Mouse (Mus musculus) cerebellum, postnatal 10 days (tissue): ENCODE results near the gene Rfc1.
"Not testable (repeated sequence)": the region's sequence is repeated elsewhere in the genome, so short reads cannot be mapped to it uniquely, and the experiment has no call there.

ENCODE experiments used
- DNase-seq, 2 experiments: peaks; one replicate each; pipeline ENCODE4 v3.0.0; 2021; ENCODE audit warnings: mixed read lengths in 2 of 2

The Rfc1 gene

DNA sequence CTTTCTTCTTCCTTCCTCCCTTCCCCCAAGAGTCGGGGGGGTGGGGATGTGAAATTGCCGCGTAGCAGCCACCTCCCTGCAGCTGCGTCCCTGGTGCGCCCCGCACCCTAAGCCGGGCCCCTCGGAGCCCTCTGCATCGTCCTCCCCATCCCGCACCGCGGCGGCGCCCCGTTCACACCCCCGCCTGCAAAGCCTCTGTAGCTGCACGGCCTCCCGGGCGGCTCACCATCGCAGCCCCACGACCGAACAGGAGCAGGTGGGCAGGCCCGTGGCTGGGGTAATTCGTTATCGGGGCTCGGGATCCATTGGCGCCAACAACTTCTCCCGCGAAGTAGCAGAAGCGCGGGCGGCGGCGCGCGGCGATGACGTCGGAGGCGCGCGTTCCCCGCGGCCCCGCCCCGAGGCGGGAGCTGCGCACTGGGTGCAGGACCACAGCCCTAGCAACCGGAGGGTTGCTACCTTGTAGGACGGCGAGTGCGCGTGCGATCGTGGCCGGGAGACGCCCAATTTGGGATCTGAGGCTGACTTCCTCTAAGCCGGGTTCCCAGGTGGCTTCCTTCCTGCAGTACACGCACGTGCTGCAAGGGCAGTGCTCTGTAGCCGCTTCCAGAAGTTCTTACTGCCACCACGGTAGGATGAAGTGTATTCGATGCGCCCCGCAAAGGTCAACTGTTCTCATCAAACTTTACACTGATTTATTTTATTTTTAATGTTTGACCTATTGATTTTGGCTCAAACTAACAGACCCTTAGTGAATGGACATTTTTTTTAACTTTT lies at the start of gene Rfc1:
TSS of gene Rfc1 (minus strand) at position 373 of the 777 bp plus-strand sequence.
- DNase-seq: peak; percentile 91 to 93

- no peak for DNase-seq
These were observed 39.3 kb upstream of the Rfc1 start for GRCm38 (mm10) chr5:65374746-65375145.

- no peak for DNase-seq
These were observed 36.1 kb upstream of the Rfc1 start for GRCm38 (mm10) chr5:65371551-65371950.

DNA sequence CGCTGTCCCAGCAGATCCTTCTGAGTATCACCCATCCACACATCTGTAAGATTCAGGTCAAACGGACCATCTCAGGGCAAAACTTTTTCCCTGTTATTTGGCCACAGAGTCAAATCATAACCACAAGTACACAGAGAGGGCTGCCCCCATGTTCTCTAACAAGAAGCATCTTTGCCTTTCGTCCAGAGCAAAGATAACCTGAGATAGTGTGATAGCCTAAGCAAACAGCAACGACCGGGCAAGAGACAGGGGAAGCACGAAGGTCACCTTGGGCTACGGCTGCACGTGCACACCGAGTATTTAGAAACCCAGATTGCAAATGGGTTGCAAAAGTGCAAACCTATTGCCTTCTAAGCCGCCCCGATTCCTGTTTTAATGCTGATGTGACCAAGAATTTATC lies 32.4 kb upstream of the Rfc1 start:
- DNase-seq: no peak

DNA sequence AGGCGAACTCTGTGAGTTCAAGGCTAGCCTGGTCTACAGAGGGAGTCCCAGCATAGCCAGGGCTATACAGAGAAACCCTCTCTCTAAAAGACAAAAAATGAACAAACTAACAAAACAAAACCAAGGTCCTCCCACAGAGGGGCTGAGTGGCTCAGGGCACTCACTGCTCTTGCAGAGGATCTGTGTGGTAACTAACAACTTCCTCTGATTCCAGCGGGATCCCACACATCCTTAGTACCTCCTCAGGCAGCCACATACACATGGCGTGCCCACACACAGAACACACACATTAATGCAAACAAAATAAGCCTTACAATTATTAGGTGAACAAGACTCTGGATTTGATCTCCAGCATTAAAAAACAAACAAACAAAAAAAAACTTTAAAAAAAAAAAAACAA lies 22.3 kb upstream of the Rfc1 start:
- DNase-seq: no peak

- DNase-seq: no peak
These were observed 21.4 kb upstream of the Rfc1 start for GRCm38 (mm10) chr5:65356851-65357250.

- no peak for DNase-seq
These were observed 19.5 kb upstream of the Rfc1 start for GRCm38 (mm10) chr5:65354985-65355384.

- no peak for DNase-seq
These were observed 18.6 kb upstream of the Rfc1 start for GRCm38 (mm10) chr5:65354097-65354496.

DNA sequence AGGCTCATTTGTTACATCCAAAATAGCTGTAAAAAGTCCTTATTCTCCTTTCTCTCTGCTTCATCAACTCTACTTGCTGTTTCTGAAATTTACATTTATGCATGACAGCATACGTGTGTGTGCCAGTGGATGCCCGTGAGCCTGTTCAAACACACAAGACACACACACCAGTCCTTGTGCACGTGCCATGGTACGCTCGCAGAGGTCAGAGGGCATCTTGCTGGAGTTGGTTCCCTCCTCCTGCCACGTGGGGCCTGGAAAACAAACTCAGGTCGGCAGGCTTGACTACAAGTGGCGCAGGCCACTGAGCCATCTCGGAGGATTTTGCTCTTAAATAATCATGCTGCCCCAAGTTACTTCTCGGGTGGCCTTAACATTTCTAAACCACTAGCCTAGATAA lies 15.0 kb upstream of the Rfc1 start:
- no peak for DNase-seq

GRCm38 (mm10) chr5:65348168-65348567 lies 12.7 kb upstream of the Rfc1 start, which contains the start of gene Klb:
Gene Klb (plus strand): TSS chr5:65348314.
- DNase-seq: no peak

DNA sequence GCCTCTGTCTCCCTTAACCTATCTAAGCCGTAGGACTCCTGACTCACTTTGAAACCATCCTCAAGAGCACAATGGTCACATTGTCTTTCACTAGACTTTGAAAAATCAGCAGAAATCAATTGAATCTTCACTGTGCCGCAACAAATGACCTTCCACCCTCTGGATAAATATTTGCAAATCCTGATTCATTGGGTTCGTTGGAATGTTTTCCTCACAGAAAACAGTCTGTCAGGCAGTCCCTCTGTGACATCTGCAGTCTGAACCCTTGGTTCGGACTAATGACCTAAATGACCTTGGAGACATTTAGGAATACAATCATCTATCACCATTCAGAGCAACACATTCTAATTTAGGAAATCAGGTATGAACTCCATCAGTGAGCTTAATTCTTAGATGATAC lies 4.7 kb upstream of the Rfc1 start:
- DNase-seq: no peak

DNA sequence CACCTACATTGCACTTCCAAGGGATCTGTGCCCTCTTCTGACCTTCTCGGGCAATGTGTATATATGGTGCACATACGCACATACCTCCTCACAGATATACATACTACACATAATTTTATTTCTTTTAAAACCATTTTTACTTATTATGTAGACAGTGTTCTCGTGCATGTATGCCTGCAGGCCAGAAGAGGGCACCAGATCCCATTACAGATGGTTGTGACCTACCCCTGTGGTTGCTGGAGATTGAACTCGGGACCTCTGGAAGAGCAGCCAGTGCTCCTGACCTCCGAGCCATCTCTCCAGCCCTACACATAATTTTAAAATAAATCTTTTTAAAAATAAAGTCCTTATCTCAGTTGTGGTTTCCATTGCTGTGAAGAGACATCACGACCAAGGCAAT lies 2.9 kb upstream of the Rfc1 start:
- no peak for DNase-seq

DNA sequence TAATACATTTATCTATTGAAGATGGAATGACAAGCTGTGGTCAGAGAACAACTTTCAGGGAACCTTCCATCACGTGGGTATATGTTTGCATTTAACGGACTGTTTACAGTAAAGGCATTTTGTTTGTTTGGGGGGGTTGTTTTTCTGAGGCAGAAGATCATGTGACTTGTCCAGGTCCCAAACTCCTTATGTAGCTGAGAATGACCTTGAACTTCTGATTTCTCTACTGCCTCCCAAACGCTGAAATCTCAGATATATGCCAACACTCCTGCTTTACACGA lies 545 bp upstream of the Rfc1 start:
- no peak for DNase-seq

DNA sequence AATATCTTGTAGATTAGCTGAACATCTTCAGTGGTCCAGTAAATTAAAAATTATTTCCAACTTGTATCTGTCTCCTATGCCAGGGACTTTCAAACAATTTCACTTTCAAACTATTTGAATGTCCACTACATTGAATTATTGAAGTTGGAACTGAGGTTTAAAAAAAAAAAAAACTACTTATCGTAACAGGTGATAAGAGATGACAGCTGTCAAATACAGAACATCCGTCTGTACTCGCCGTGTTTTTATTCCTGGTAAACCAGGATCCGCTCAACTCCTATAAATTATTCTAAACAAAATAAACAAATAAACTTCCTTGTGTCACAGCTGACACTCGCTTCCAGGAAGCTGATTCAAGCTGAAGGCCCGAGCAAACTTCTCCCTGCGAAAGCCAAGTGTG lies 682 bp downstream of the Rfc1 start:
- DNase-seq: no peak

- DNase-seq: no peak
These were observed 5.5 kb downstream of the Rfc1 start for GRCm38 (mm10) chr5:65329971-65330370.

GRCm38 (mm10) chr5:65326212-65326611 lies 9.3 kb downstream of the Rfc1 start:
- no peak for DNase-seq

GRCm38 (mm10) chr5:65324758-65325355 lies 10.6 kb downstream of the Rfc1 start:
- no peak for DNase-seq

DNA sequence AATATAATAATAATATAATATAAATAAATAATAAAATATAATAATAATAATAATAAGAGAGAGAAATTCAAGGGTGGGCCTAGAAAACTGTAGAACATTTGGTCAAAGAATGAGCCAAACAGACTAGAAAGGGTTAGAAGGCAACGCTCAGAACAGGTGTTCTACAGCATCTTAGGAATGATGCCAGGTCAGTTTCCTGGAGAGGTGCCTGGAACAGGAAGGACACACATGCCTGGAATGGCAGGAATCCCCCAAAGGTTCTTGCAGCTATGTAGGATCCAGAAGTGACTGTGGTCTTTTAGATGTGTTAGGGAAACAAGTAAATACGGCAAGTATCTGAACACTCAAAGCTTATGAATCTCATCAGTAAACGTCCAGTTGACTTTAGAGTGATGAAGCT lies 11.2 kb downstream of the Rfc1 start:
- DNase-seq: peak; percentile 77

GRCm38 (mm10) chr5:65322165-65322564 lies 13.3 kb downstream of the Rfc1 start:
- DNase-seq: no peak

- no peak for DNase-seq
These were observed 16.3 kb downstream of the Rfc1 start for GRCm38 (mm10) chr5:65319176-65319575.

DNA sequence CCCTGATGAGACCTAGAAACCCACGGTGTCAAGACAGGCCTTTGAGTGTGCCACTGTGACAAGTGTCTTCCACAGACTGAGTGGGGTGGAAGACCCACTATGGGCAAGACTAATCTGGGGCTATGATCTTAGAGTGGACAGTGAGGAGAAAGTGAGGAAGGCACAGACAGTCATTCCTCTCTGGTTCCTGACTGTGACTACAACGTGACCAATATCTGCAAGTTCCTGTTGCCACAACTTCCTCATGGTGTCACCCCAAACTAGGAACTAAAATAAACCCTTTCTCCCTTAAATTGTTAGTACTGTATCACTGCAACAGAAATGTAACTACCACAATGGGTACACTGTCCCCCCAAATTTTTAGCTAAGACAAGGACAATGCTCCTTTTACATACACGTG lies 26.6 kb downstream of the Rfc1 start:
- no peak for DNase-seq

DNA sequence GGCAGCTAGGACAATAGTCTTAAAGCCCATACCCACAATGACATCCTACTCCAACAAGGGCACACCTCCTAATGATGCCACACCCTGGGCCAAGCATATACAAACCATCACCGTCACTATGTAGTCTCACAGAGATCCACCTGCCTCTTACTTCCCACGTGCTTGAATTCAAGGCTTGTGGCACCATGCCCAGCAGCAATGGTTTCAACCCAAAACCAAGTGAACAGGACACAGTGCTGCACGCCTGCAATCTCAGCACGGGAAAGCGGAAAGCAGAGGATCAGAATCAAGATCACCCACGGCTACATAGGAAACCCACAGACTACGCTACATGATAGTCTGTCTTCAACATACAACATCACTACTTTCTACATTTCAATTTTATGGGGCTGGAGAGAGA lies 27.3 kb downstream of the Rfc1 start:
- DNase-seq: no peak

- no peak for DNase-seq
These were observed 30.0 kb downstream of the Rfc1 start for GRCm38 (mm10) chr5:65305516-65305915.

DNA sequence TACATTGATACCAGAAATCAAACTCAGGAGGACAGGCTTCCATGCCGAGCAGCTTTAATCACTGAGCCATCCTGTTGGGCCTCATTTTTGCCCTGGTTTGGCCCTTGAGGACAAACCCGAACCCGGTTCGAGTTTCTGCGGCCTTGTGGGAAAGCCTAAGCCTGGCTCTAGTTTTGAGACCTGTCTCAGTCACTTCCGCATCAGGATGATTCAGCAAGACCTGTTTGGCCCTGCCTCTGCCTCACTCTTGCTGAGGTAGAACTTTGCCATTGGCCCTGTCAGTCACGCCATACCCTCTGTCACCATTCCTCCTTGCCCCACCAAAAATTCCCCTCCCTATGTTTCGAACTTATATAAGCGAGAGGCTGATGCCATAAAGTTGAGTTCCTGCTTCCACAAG lies 35.3 kb downstream of the Rfc1 start:
- DNase-seq: no peak

DNA sequence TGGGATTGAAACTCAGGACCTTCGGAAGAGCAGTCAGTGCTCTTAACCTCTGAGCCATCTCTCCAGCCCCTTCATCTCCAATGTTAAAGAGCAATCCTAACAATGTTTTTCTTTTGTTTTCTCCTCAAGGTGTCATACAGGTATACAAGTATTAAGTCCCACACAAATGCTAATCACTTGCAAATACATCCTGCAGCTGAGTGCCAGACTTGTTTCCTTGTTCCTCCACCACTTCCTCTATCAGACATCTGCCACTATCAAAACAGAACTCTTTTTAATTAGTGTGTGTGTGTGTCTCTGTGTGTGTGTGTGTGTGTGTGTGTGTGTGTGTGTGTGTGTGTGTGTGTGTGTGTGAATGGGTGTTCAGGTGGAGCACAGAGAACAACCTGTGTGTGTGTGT lies 35.8 kb downstream of the Rfc1 start:
- DNase-seq: not testable (repeated sequence)
